Mouse (Mus musculus) forebrain, embryonic 16.5 days (tissue): ENCODE measurements around the gene Tubd1. TPM values are rescaled to one million over a fixed set of nuclear protein-coding genes. Genes with fewer than 3 reads are reported as not detected.
"Not testable (repeated sequence)": the region's sequence is repeated elsewhere in the genome, so short reads cannot be mapped to it uniquely, and the experiment has no call there.

ENCODE experiments used
- ATAC-seq: fragments of 200-750 bp; cut with Nextera tagmentation; 2 replicates; pipeline ENCODE4 v1.8.0; 2017; ENCODE audit warnings: mild to moderate bottlenecking, moderate library complexity
- H3K27ac ChIP-seq: fragments of 300-500 bp; sonication (generic); 2 replicates; pipeline ENCODE4 v1.5.1; 2014; ENCODE audit warnings: low read length, control low read depth
- H3K27me3 ChIP-seq: fragments of 300-500 bp; sonication (generic); replicated peaks from 2 replicates; pipeline ENCODE4 v1.6.1; 2014; ENCODE audit warnings: low read length; ENCODE audit not compliant: control insufficient read depth, insufficient read depth
- H3K36me3 ChIP-seq: fragments of 300-500 bp; sonication (generic); 2 replicates; pipeline ENCODE4 v1.6.1; 2014; ENCODE audit not compliant: control insufficient read depth, insufficient read depth
- H3K4me1 ChIP-seq: fragments of 300-500 bp; sonication (generic); replicated peaks from 2 replicates; pipeline ENCODE4 v1.6.1; 2014; ENCODE audit warnings: low read length; ENCODE audit not compliant: control insufficient read depth, insufficient read depth
- H3K4me2 ChIP-seq: fragments of 300-500 bp; sonication (generic); 2 replicates; pipeline ENCODE4 v1.6.1; 2014; ENCODE audit warnings: mild to moderate bottlenecking, low read length, control low read depth
- H3K4me3 ChIP-seq: fragments of 300-500 bp; sonication (generic); replicated peaks from 2 replicates; pipeline ENCODE4 v1.5.1; 2014; ENCODE audit warnings: mild to moderate bottlenecking, low read length, control low read depth
- H3K9ac ChIP-seq: fragments of 300-500 bp; sonication (generic); replicated peaks from 2 replicates; pipeline ENCODE4 v1.6.1; 2014; ENCODE audit warnings: low read depth, low read length, control low read depth
- H3K9me3 ChIP-seq: fragments of 300-500 bp; sonication (generic); 2 replicates; pipeline ENCODE4 v1.6.1; 2016; ENCODE audit warnings: low read length; ENCODE audit not compliant: control insufficient read depth
- WGBS: fragments of 180-500 bp; shearing (Covaris S2); extraction: QIAGEN DNeasy Blood & Tissue Kit; methylation state at CpG from one replicate; pipeline ENCODE4 v1.1.7; 2014; 5-methylcytosine and 5-hydroxymethylcytosine counted together
- polyA plus RNA-seq: library from polyadenylated mRNA; unstranded; fragments of >200 nt; fragmentation: Nextera tagmentation; extraction: Ambion mirVana; gene quantifications from 2 replicates; pipeline ENCODE4 v1.2.1, GENCODE M21; 2015

Tubd1 gene
- polyA plus RNA-seq, 1 experiment from 2014 or later = 11.3 TPM

- 91% methylated on average over 4 of the region's 4 CpGs for WGBS
Observed at GRCm38 (mm10) chr11:86527528-86527927, 17.3 kb upstream of the Tubd1 start.

GRCm38 (mm10) chr11:86532834-86533233, 12.0 kb upstream of the Tubd1 start:
- Histone ChIP-seq H3K9me3 (no peaks in the 10 kb centered on the region), H3K4me3 (no peak overlapping the region), H3K27ac (no peak overlapping the region), H3K9ac (no peak overlapping the region), H3K4me2 (no peak overlapping the region), H3K4me1 (no peaks in the 10 kb centered on the region), H3K27me3 (no peaks in the 10 kb centered on the region), H3K36me3 (peaks cover 7% of the 10 kb centered on the region; the same call in 1 of the 2 replicates)
- WGBS = 41% methylated on average over 1 of the region's 1 CpGs
- no peak for ATAC-seq

More at GRCm38 (mm10) chr11:86527528-86527927, 17.3 kb upstream of the Tubd1 start:
- no peak overlapping the region for H3K27ac ChIP-seq
- H3K4me1 ChIP-seq = no peaks in the 10 kb centered on the region
- peaks cover 22% of the 10 kb centered on the region for H3K36me3 ChIP-seq
- H3K4me3 ChIP-seq = no peak overlapping the region
- ATAC-seq = no peak
- no peak overlapping the region for H3K9ac ChIP-seq
- no peaks in the 10 kb centered on the region for H3K9me3 ChIP-seq
- no peaks in the 10 kb centered on the region for H3K27me3 ChIP-seq
- no peak overlapping the region for H3K4me2 ChIP-seq

- 92% methylated on average over 6 of the region's 6 CpGs for WGBS
- not testable (repeated sequence) for H3K27me3 ChIP-seq, ATAC-seq, H3K4me1 ChIP-seq, H3K36me3 ChIP-seq, H3K9me3 ChIP-seq, H3K4me3 ChIP-seq, H3K9ac ChIP-seq, H3K4me2 ChIP-seq, H3K27ac ChIP-seq
Observed at GRCm38 (mm10) chr11:86533302-86533701, 11.5 kb upstream of the Tubd1 start.

DNA sequence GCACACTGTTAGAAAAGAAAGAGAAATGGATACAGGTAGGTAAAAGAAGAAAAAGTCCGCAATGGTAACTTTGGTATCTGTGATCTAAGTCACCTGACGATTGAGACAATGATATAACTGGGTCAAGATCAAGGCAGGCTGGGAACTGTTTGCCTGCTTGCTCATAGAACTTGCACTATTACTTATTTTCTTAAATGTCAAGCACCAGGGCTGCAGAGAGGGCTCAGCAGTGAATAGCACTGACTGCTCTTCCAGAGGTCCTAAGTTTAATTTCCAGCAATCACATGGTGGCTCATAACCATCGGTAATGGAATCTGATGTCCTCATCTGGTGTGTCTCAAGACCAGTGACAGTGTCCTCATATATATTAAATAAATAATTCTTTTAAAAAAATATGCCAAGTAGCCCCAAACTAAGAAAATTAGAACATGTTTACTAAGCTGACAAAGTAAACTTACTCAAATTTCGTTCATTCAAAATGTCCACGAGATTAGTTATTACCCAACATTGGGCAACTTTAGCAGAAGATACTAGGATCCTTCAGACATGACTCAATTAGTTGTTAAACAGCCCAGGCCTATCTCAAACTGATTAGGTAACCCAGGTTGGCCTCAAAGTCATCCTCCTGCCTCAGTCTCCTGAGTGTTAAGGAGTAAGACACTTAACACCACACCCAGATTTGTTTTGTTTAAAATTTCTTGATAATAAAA, 10.4 kb upstream of the Tubd1 start:
- no peaks in the 10 kb centered on the region for H3K4me1 ChIP-seq
- no peak overlapping the region for H3K4me2 ChIP-seq
- no peaks in the 10 kb centered on the region for H3K9me3 ChIP-seq
- H3K36me3 ChIP-seq = peaks cover under 1% of the 10 kb centered on the region; the same call in 1 of the 2 replicates
- no peak overlapping the region for H3K4me3 ChIP-seq
- WGBS = 97% methylated on average over 5 of the region's 5 CpGs
- no peaks in the 10 kb centered on the region for H3K27me3 ChIP-seq
- no peak overlapping the region for H3K27ac ChIP-seq
- no peak for ATAC-seq
- no peak overlapping the region for H3K9ac ChIP-seq

DNA sequence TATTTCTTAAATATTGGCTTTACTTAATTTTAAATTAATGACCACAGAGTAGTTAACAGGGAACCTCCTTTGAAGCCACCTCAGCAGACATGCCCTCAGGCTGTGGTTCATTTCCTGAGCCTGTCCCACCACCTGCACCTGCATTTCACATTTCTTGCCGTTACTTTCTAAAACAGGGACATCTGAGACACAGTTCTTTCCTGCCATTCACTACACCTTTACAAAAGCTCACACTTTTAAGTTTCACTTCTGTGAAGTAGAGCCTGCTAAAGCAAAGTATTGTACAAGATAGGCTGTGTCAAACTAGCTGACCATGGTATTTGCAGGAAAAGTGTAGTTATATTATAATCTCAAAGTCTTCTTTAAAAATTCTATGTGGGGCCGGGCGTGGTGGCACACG, 6.0 kb upstream of the Tubd1 start:
- H3K27me3 ChIP-seq = no peaks in the 10 kb centered on the region
- WGBS = 97% methylated on average over 4 of the region's 4 CpGs
- no peak for ATAC-seq
- H3K9ac ChIP-seq = no peak overlapping the region
- H3K27ac ChIP-seq = no peak overlapping the region
- H3K4me2 ChIP-seq = no peak overlapping the region
- no peak overlapping the region for H3K4me3 ChIP-seq
- peaks cover 8% of the 10 kb centered on the region for H3K4me1 ChIP-seq
- H3K9me3 ChIP-seq = no peaks in the 10 kb centered on the region
- no peaks in the 10 kb centered on the region for H3K36me3 ChIP-seq

DNA sequence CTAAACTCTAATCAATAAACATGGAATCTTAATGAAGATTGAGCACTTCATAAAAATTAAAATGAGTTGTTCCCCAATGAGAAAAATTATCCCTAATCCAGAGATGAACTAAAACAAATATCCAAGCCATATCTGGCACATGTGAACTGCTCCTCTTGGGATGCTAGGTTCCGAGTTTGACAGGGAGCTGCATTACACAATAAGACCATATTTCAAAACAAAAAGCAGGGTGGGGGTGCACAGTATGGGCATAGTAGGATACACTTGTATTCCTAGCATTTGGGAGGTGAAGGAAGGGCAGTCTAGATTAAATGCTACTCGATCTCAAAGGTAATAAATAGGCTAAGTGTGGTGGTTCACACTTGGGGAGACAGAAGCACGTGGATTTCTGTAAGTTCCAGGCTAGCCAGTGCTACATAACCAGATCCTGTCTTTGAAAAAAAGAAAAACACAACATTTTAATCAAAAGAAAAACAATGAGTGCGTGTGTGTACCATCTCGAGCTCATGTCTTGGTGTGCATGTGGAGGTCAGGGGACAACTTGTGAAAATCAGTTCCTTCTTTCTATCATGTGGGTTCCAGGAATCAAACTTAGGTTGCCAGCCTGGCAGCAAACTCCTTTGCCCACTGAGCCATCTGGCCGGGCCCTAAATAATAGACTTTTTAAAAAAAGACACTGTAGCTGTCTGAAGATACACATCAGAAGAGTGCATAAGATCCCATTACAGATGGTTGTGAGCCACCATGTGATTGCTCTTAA, 4.9 kb upstream of the Tubd1 start:
- peaks cover 8% of the 10 kb centered on the region for H3K4me1 ChIP-seq
- H3K36me3 ChIP-seq = no peaks in the 10 kb centered on the region
- H3K4me2 ChIP-seq = no peak overlapping the region
- no peak overlapping the region for H3K9ac ChIP-seq
- no peaks in the 10 kb centered on the region for H3K27me3 ChIP-seq
- H3K27ac ChIP-seq = no peak overlapping the region
- ATAC-seq = no peak
- H3K4me3 ChIP-seq = no peak overlapping the region
- WGBS = 92% methylated on average over 6 of the region's 6 CpGs
- H3K9me3 ChIP-seq = no peaks in the 10 kb centered on the region

- Histone ChIP-seq H3K9me3 (no peaks in the 10 kb centered on the region), H3K9ac (no peak overlapping the region), H3K4me1 (peaks cover 11% of the 10 kb centered on the region), H3K27me3 (no peaks in the 10 kb centered on the region), H3K27ac (no peak overlapping the region), H3K4me3 (no peak overlapping the region), H3K36me3 (no peaks in the 10 kb centered on the region), H3K4me2 (no peak overlapping the region)
- ATAC-seq = no peak
- WGBS = 91% methylated on average over 2 of the region's 2 CpGs
Observed at GRCm38 (mm10) chr11:86540476-86540845, 4.3 kb upstream of the Tubd1 start.

- no peaks in the 10 kb centered on the region for H3K36me3 ChIP-seq
- H3K9ac ChIP-seq = no peak overlapping the region
- no peaks in the 10 kb centered on the region for H3K27me3 ChIP-seq
- peaks cover 15% of the 10 kb centered on the region for H3K4me1 ChIP-seq
- no peak overlapping the region for H3K4me3 ChIP-seq
- H3K9me3 ChIP-seq = no peaks in the 10 kb centered on the region
- no peak for ATAC-seq
- 78% methylated on average over 1 of the region's 1 CpGs for WGBS
- no peak overlapping the region for H3K27ac ChIP-seq
- H3K4me2 ChIP-seq = no peak overlapping the region
Observed at GRCm38 (mm10) chr11:86542851-86543250, 1.9 kb upstream of the Tubd1 start.

- Histone ChIP-seq H3K27me3 (no peaks in the 10 kb centered on the region), H3K27ac (peak overlapping the region; percentile 85), H3K4me1 (peaks cover 15% of the 10 kb centered on the region), H3K4me2 (peak overlapping the region; percentile 58), H3K4me3 (peak overlapping the region; percentile 93), H3K9ac (peak overlapping the region; percentile 96), H3K36me3 (no peaks in the 10 kb centered on the region), H3K9me3 (no peaks in the 10 kb centered on the region)
- peak; percentile 41 for ATAC-seq
- under 1% methylated on average over 35 of the region's 50 CpGs for WGBS
Observed at GRCm38 (mm10) chr11:86543960-86544638, 692 bp upstream of the Tubd1 start.
